Mouse (Mus musculus): ENCODE measurements around the gene Klhdc1.

The Klhdc1 gene

DNA sequence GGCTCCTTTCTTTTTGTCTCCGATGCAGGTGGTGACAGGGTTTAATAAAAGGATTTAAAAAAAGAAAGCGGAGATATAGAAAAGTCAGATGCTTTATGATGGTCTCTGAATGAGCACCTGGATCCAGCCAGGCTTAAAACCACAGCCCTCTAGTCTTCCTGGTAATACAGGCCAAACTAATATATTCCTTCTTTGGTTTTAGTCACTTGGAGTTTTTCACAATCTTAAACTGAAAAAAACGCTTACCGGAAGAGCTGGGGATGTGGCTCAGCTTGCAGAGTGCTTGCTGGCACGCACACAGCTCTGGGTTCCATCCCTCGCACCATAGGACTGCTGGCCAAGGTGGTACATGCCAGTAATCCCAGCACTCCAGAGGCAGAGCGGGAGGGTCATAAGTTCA is 24.4 kb upstream of the Klhdc1 start:
- in situ Hi-C loops (cut with MboI; ENCODE audit: low pct_unique_long_range_greater_than_20kb in 1 of 2, low sequenced_read_pairs in 2 of 2, unreplicated experiment in 1 of 2), result loop anchor here in 1 of 2 experiments (10.0 kb wide), 2 partner anchors 98 to 138 kb away; partner anchors contain the start of gene Nemf

GRCm38 (mm10) chr12:69220613-69221277 is 20.2 kb upstream of the Klhdc1 start:
- in situ Hi-C loops (cut with MboI; ENCODE audit: low pct_unique_long_range_greater_than_20kb in 1 of 2, low sequenced_read_pairs in 2 of 2, unreplicated experiment in 1 of 2), result no loop called here

DNA sequence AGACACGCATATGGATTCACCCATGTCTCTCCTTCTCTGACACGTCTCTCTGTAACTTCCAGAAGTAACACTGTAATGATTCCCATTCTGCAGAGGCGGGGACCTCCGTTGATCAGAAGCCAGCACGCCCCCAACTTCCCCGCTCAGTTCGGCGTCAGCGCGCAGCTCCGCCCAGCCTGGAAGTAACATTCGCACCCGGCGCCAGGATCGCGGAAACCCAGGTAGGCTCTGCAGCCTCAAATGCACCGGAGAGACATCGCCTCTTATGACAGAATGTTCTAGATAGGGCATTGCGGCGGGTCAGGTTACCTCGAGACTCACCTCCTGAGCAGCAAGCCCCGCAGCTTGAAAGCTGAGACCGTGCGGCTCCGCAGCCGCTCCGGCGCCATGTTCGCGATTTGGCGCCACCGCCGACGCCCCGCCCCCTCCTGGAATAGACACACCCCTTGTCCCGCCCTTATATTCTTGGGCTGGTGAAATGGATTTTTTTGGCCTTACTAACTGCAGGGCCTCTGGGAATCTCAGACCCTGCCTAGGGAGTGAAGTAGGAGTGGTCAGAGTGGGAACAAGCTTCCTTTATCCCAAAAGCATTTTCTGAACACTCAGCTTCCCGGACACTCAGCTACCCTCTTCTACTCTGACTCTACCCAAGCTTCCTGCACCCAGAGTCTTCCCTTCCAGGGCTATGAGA is 13.1 kb upstream of the Klhdc1 start, which contains the start of gene Pole2:
Gene Pole2, minus strand, starts transcription at position 420 of the 691 bp plus-strand sequence.
- in situ Hi-C loops (cut with MboI; ENCODE audit: low pct_unique_long_range_greater_than_20kb in 1 of 2, low sequenced_read_pairs in 2 of 2, unreplicated experiment in 1 of 2), result no loop called here

DNA sequence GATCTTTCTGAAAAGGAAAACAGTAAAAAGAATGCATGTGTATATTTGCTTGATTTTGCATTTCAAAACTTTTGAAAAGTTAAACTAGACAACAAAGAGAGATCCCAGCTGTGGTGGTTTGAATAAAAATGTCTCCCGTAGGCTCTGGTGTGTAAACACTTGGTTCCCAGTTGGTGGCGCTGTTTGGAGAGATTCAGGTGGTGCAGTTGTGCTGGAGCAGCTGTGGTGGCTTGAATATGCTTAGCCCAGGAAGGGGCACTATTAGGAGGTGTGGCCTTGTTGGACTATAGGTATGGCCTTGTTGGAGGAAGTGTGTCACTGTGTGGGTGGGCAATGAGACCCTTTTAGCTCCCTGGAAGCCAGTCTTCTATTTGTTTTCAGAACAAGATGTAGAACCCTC is 11.7 kb upstream of the Klhdc1 start:
- in situ Hi-C loops (cut with MboI; ENCODE audit: low pct_unique_long_range_greater_than_20kb in 1 of 2, low sequenced_read_pairs in 2 of 2, unreplicated experiment in 1 of 2), result no loop called here

DNA sequence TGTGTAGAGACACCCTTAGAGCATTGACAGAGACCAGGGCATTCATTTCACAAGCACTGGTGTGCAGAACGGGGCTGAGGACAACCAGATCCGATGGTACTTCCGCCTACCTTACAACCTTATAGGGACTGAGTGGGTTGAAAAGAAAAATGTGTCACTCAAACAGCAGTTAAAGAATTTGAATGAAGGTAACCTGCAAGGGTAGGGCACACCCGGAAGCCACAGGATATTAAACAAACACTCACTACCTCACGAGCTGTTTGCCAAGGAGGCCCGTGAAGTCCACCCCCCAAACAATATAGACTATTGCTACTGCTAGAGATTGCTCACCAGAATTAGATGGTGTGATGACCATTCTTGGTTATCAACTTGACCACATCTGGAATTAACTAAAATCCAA is 5.2 kb upstream of the Klhdc1 start:
- in situ Hi-C loops (cut with MboI; ENCODE audit: low pct_unique_long_range_greater_than_20kb in 1 of 2, low sequenced_read_pairs in 2 of 2, unreplicated experiment in 1 of 2), result no loop called here

DNA sequence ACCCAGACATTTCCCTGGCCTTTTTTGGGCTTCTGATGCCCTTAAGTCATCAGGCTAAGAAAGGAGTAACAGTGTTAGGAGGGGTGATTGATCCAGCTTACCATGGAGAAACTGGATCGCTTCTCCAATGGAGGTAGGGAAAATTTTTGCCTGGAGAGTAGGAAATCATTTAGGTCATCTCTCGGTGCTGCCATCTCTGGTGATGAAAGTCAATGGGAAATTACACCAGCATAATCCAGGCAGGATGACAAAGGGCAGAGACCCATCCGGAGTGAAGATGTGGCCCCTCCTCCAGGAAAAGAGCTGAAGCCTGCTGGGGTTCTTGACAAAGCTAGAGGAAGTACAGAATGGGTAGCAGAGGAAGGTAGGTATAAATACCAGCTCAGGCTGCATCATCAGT is 2.7 kb upstream of the Klhdc1 start:
- in situ Hi-C loops (cut with MboI; ENCODE audit: low pct_unique_long_range_greater_than_20kb in 1 of 2, low sequenced_read_pairs in 2 of 2, unreplicated experiment in 1 of 2), result no loop called here

DNA sequence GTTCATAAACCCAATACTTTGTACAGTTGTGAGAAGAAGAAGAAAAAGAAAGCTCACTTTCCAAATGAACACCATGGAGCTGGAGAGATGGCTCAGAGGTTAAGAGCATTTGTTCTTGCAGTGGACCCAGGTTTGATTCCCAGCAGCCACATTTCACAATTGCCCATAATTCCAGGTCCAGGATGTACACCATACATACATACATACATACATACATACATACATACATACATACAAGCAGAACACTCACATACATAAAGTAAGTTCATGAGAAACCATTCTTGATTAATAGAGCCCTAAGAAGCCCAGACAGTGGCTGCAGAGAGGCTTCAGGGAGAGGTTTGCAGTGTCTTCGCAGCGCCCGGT is 412 bp downstream of the Klhdc1 start:
- in situ Hi-C loops (cut with MboI; ENCODE audit: low pct_unique_long_range_greater_than_20kb in 1 of 2, low sequenced_read_pairs in 2 of 2, unreplicated experiment in 1 of 2), result no loop called here

DNA sequence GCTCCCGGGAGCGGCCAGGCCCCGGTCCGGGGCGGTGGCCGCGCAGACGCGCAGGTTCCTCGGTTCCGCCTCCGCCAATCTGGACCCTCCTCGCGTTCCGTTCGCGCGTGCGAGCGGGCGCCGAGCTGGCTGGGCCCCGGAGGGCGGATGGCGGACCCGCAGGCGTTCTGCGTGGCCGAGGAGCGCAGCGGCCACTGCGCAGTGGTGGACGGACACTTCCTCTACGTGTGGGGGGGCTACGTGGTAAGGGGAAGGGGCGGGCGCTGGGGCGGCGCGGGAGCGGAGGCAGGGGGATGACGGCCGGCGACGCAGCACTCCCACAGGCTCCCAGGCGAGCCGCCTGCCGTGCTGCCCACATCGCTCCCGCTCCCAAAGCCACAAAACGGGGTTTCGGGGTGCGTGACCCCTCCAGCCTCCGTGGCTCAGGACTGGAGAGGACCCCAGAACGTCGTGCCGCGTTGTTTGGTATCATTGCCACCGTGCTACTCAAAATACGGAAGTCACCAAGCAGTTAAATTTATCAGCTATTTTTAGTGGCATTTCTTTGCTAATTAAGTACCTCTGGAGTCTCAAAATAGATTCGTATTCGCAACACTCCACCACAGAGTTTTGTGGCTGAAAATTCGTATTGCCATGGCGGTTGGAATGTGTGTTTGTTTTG is 925 bp downstream of the Klhdc1 start:
- in situ Hi-C loops (cut with MboI; ENCODE audit: low pct_unique_long_range_greater_than_20kb in 1 of 2, low sequenced_read_pairs in 2 of 2, unreplicated experiment in 1 of 2), result no loop called here

DNA sequence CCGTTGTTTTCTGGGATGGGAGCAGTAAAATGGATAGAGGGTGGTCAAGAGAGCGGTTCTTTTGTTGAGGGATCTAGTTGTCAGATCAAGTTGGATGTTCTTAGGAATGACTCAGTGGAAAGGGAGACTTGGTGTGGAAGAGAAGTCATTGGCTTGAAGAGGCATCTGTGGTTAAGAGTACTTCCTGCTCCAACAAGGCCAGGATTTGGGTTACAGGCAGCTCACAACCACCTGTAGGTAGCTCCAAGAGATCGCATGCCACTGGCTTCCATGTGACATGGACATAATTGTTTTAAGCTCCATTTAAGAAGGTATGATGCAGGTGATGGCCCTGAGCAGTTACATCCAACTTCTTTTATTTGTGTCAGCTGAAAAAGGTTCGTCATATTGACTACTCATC is 8.8 kb downstream of the Klhdc1 start:
- in situ Hi-C loops (cut with MboI; ENCODE audit: low pct_unique_long_range_greater_than_20kb in 1 of 2, low sequenced_read_pairs in 2 of 2, unreplicated experiment in 1 of 2), result no loop called here

DNA sequence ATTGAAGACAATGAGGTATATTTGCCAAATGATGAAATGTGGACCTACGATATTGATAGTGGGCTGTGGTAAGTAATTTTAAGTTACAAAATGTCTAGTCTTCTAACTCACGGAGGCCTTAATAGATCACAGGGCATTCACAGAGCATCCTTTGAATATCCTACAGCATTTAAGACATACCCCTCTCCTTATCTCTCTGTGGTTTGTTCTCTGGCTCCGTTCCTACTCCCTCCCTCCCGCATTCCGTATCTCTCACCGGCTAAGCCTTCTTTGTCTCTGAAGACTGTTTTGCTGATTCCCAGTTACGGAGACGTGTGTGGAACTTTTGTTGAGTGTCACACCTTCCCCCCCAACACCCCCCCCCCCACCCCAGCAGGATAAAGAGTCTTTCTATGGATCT is 9.8 kb downstream of the Klhdc1 start:
- in situ Hi-C loops (cut with MboI; ENCODE audit: low pct_unique_long_range_greater_than_20kb in 1 of 2, low sequenced_read_pairs in 2 of 2, unreplicated experiment in 1 of 2), result no loop called here

GRCm38 (mm10) chr12:69253806-69254205 is 12.8 kb downstream of the Klhdc1 start:
- in situ Hi-C loops (cut with MboI; ENCODE audit: low pct_unique_long_range_greater_than_20kb in 1 of 2, low sequenced_read_pairs in 2 of 2, unreplicated experiment in 1 of 2), result no loop called here

GRCm38 (mm10) chr12:69257836-69258235 is 16.9 kb downstream of the Klhdc1 start:
- in situ Hi-C loops (cut with MboI; ENCODE audit: low pct_unique_long_range_greater_than_20kb in 1 of 2, low sequenced_read_pairs in 2 of 2, unreplicated experiment in 1 of 2), result no loop called here

- in situ Hi-C loops (cut with MboI; ENCODE audit: low pct_unique_long_range_greater_than_20kb in 1 of 2, low sequenced_read_pairs in 2 of 2, unreplicated experiment in 1 of 2), result no loop called here
Observed at GRCm38 (mm10) chr12:69262251-69262650, 21.3 kb downstream of the Klhdc1 start.

- in situ Hi-C loops (cut with MboI; ENCODE audit: low pct_unique_long_range_greater_than_20kb in 1 of 2, low sequenced_read_pairs in 2 of 2, unreplicated experiment in 1 of 2), result no loop called here
Observed at GRCm38 (mm10) chr12:69265031-69265430, 24.1 kb downstream of the Klhdc1 start.

DNA sequence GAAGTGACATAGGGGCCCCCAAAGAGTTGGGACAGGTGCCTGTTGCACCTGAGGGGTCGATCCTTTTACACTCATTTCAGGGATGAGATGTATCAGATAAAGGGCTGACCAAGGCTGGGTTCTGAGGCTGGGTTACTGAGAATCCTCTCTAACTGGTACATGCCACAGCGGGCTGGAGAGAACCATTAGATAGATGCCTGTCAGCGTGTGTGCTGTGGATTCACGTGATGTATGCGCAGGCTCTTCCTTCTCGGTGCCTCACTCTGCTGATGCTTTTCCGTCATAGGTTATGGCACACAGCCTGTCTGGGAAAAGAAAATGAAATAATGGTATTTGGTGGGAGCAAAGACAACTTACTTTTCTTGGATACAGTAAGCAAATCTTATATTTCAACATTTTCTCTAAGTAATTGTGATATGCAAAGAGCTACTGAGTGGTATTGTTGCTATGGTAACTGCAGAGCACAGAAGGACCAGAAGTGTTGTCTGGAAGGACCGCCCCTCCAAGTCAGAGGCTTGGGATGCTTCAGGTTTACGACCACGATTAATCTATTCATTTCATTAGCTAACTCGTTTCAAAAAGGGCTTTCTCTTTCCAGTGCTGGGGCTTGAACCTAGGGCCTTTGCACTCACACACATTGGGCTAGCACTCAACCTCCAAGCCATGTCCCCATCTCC is 27.1 kb downstream of the Klhdc1 start:
- in situ Hi-C loops (cut with MboI; ENCODE audit: low pct_unique_long_range_greater_than_20kb in 1 of 2, low sequenced_read_pairs in 2 of 2, unreplicated experiment in 1 of 2), result no loop called here

DNA sequence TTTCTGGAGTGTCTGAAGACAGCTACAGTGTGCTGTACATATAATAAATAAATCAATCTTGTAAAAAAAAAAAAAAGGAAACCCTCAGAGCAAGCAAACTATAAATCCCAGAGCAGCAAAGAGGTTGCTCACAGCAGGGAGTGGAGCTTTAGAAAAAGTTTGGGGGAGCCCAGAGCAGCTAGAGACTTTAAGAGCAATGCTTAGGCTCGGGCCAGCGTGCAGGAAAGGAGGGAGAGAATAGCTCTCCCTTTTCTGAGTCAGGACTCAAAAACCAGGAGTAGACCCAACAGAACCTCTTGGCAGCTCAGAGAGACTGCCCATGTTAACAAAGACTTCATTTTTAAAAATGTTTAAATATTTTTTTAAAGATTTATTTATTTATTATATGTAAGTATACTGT is 28.0 kb downstream of the Klhdc1 start:
- in situ Hi-C loops (cut with MboI; ENCODE audit: low pct_unique_long_range_greater_than_20kb in 1 of 2, low sequenced_read_pairs in 2 of 2, unreplicated experiment in 1 of 2), result no loop called here

DNA sequence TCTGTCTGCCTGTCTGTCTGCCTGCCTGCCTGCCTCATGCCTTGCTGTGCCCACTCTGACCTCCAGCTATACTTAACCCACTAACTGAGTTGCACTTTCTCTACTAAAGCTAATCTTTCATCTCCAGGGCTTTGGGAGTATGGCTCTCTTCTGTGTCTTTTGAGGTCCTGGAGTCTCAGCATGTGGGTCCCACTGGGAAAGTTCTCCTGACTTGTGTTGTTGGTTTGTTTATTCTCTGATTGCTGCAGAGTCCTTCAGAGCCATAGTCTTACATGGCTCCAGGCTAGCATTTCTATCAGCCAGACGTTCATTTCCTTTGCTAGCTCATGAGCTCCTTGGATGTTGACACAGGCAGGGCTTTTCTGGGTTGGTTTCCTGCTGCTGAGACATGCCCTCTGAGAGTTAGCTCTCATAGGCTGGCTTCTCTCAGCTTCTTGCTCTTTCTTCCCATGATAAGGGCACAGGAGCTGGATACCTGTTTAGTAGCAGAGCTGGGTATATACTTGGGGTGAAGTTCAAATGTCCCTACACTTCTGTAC is 39.0 kb downstream of the Klhdc1 start:
- in situ Hi-C loops (cut with MboI; ENCODE audit: low pct_unique_long_range_greater_than_20kb in 1 of 2, low sequenced_read_pairs in 2 of 2, unreplicated experiment in 1 of 2), result no loop called here

DNA sequence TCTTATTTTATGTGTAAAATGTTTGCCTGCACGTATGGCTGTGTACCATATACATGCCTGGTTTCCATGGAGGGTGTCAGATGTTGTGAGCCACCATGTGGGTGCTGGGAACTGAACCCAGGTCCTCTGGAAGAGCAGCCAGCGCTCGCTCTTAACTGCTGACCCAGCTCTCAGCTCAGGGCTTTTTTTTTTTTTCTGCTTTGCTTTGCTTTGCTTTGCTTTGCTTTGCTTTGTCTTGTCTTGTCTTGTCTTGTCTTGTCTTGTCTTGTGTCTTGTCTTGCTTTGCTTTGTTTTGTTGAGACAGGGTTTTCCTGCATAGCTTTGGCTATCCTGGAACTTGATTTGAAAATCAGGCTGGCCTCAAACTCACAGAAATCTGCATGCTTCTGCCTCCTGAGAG is 39.9 kb downstream of the Klhdc1 start:
- in situ Hi-C loops (cut with MboI; ENCODE audit: low pct_unique_long_range_greater_than_20kb in 1 of 2, low sequenced_read_pairs in 2 of 2, unreplicated experiment in 1 of 2), result no loop called here

- in situ Hi-C loops (cut with MboI; ENCODE audit: low pct_unique_long_range_greater_than_20kb in 1 of 2, low sequenced_read_pairs in 2 of 2, unreplicated experiment in 1 of 2), result no loop called here
Observed at GRCm38 (mm10) chr12:69283146-69283545, 42.2 kb downstream of the Klhdc1 start.

Measured in mouse embryonic stem cell (cell line).